Mouse (Mus musculus) left cerebral cortex, adult 18-20 months (tissue): Measurements from ENCODE around the gene Vmn1r232. TPM values are rescaled to one million over a fixed set of nuclear protein-coding genes. Genes with fewer than 3 reads are reported as not detected.

ENCODE experiments used
- DNase-seq, 2 experiments: peaks; one replicate each; pipeline ENCODE4 v3.0.0; 2021 to 2022; ENCODE audit warnings: low spot score in 2 of 2, mixed read lengths in 1 of 2
- long read RNA-seq, 2 experiments: library from polyadenylated mRNA; stranded (forward); transcript quantifications; one replicate each; pipeline ENCODE4 v2.0.0; 2021
- total RNA-seq, 2 experiments: library from RNA; stranded (reverse); gene quantifications; 2 replicates each; pipeline ENCODE4 v1.2.3; 2021

Gene Vmn1r232
- not detected for total RNA-seq
- long read RNA-seq, experiment 1 = 0 reads
- long read RNA-seq, experiment 2 = 0 reads

DNA sequence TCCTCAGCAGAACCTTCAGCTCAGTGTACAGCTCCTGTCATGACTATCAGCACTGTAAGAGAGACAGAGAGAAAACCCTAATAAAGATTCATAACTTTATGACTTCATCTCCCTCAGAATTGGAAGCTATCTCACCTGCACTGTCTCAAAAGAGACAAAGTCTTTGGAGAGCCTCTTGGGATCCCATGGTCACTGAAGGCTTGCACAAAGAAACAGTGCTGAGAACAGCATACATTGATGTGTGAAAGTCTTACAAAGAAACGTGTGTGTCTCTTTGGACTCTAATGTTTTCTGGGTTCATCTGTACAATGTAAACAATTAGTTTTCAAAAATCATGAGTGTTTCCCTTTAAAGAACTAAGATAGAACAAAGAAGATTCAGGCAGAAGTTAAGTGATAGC lies at the start of gene Vmn1r232:
Gene Vmn1r232, minus strand, starts transcription at position 101 of the 400 bp plus-strand sequence.
- no peak for DNase-seq

DNA sequence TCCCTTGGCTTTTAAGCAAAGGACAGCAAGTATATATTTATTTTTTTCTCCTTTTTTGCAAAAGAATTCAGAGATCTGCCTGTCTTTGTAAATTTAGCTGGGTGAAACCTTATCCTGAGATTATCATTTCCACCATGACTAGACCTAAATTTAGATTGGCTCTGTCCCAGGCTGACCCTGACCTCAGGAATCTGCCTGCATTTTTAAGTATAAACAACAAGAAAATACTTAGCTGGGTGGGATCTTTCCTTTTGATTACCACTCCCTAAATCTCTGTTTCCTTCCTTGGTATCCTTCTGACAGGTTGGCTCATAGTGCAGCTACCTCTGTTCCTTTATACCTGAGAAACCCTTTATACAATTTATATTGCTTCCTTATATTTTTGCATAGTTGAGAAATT lies 47.2 kb upstream of the Vmn1r232 start:
- no peak for DNase-seq

DNA sequence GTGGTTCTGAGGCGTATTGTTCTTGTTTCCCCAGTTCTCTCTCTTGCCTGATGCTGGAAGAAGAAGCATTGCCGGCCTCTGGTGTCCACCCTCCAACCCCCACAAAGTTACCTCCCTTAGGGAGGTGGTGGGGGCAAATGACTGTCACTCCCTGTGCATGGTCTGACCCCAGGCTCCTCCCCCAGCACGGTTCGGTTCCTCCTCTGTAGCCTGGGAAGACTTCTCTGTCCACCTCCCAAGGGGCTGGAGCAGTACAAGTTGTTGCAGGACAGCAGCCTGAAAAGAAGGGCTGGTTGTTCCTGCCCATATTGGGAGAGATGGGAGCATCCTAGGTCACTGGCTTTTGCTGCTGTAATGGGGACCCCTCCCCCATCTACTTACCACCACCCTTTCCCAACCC lies 45.9 kb upstream of the Vmn1r232 start:
- no peak for DNase-seq

DNA sequence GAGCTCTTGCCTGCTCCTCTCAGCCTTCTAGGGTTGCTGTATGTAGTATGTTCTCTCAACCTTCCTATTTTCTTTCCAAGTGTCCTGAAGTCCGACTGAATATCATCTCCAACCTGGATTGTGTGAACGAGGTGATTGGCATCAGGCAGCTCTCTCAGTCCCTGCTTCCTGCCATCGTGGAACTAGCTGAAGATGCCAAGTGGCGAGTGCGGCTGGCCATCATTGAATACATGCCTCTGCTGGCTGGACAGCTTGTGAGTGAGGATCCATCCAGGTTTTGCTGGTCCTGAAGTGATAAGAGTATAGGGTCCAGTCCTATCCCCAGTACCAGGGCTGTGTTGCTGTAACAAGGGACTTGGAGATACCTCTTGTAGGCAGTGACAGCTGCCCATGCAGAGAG lies 40.9 kb upstream of the Vmn1r232 start:
- no peak for DNase-seq

DNA sequence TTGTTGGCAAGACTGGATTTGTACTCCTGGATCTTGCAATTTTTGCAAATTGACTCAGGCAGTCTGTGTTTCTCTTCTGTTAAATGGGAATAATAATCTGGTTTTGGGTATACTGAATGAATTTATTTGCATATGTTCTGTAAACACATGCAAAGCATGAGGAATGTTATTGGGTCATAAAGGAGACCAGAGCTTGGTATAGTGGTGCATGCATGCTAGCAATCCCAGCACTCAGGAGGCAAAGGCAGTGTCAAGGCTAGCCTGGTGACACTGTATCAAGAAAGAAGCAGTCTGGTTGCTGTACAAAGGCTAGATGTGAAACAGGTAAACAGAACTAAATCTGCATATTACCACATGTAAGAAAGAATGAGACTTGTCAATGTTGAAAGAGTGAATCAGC lies 27.1 kb upstream of the Vmn1r232 start:
- no peak for DNase-seq

DNA sequence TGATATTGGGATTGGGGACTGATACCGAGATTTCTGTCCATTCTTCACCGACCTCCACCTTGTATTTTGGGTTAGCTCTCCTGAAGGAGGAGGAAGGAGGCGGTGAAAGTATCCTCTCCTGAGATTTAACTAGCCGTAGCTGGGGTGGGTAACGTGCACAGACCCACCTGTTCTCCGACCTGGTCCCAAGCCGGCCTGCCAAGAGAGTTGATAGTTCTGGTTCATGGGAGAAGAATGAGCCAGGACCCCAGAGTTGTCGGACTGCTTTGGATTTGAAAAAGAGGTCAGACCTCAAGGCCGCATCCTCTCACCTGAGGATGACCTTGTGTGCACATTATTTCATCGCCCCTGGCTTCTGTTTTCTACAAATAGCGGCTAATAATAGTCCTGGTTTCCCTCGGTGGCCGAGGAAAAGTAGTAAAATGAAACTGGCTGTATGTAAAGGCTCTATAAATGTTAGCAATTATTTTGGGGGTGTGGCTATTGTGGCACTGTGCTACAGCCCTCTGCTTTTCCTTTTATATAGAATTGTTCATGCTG lies 26.6 kb upstream of the Vmn1r232 start:
- DNase-seq = no peak

DNA sequence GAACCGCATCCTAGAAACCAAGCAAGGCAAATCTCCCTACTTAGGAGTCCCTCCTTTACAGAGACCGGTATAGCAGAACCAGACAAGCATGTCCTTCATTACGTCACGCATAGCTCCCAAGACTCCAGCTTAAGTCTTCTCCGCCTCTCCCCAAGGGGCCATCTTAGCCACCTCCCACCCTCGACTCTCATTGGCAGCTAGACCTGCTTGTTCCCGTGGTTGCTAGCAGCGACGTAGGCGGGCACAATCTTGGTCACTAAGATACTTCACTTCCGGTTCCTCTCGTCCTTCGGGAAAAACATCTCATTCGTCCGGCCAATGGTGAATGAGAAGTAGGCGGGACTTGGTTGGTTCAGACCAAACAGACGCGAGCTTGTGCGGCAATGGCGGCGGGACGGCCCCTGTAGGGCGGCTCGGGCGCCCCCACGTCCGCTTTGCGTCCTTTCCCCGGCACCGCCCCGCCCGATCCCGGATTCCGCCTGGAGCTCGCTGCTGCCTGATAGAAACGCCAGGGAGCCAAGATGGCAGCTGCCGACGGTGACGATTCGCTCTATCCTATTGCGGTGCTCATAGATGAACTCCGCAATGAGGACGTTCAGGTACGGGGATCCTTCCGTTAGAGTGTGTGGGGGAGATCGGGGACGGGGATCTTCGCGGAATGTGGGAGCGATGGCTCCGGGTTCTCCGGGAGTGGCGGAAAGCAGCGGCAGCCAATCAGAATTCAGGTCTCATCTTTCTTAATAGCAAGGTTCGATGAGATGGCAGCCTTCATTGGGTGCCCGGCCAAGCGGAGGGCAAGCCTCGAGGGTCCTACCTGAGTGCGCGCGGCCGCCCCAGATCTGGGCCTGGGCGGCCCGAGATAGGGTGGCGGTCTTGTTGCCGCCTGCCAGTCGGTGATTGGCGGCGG lies 25.7 kb upstream of the Vmn1r232 start, which contains the start of gene Ppp2r1a:
Gene Ppp2r1a, plus strand, starts transcription at position 327 of the 907 bp plus-strand sequence.
- DNase-seq = peak; percentile 97 to 99

DNA sequence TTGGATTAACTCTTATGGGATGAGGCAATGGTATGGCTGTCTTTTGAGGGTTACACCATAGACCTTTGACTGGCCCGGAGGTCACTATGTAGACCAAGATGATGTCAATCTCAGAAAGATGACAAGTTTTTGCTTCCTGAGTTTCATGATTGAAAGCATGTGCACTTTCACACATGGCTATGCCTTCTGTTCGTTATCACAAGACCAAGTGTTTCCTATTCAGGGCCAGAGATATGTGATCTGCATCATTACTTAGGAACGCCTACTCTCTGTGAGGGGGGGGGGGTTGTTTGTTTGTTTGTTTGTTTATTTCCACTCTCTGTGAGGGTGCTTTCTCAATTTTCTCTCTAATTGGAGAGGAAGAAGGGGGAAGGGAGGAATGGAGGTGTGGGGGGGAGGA lies 24.7 kb upstream of the Vmn1r232 start:
- no peak for DNase-seq

DNA sequence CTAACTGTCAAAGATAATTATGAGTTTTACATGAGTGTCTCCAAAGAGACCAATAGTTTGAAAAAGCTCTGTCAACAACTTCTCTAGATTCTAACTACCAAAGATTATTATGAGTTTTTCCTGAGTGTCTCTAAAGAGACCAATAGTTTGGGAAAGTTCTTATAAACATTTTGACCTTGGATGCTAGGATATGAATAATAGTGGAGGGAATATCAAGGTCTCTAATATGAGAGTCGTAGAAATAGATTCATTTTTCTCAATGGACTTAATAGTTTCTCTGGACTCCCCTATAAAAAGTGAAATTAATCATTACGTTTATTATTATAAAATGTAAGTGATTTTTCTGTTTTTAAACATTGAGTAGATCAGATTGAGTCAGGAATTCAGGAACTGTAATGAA lies 14.5 kb downstream of the Vmn1r232 start, which contains the start of gene Vmn1r231:
Gene Vmn1r231, minus strand, starts transcription at position 101 of the 400 bp plus-strand sequence.
- no peak for DNase-seq

Other genes starting within 250 kb of the Vmn1r232 start
- not detected for gene Vmn1r226, start 236.9 kb downstream of the Vmn1r232 start, total RNA-seq
- not detected for gene Vmn1r227, start 189.9 kb downstream of the Vmn1r232 start, total RNA-seq
- not detected for gene Vmn1r228, start 133.6 kb downstream of the Vmn1r232 start, total RNA-seq
- under 1 TPM; 0.05 TPM for gene Vmn1r229, start 108.2 kb downstream of the Vmn1r232 start, total RNA-seq
- not detected for gene Vmn1r230, start 79.3 kb downstream of the Vmn1r232 start, total RNA-seq
- not detected for gene Vmn1r231, start 14.6 kb downstream of the Vmn1r232 start, total RNA-seq
- gene Ppp2r1a, start 25.6 kb upstream of the Vmn1r232 start, total RNA-seq = 100 to 1,000 TPM; 549 to 588 TPM
- not detected for gene Vmn1r233, start 76.8 kb upstream of the Vmn1r232 start, total RNA-seq
- gene Zfp160, start 89.2 kb upstream of the Vmn1r232 start, total RNA-seq = 10 to 100 TPM; 17.0 to 18.5 TPM